Mouse (Mus musculus) gastrocnemius, postnatal 10 days (tissue): Measurements from ENCODE around the gene St8sia4. TPM values are rescaled to one million over a fixed set of nuclear protein-coding genes. Genes with fewer than 3 reads are reported as not detected.
A peak's percentile ranks its signal among the peaks of the same experiment; 100 is the strongest.

Source experiments
- DNase-seq: peaks from one replicate; pipeline ENCODE4 v3.0.0; 2021; ENCODE audit warnings: mixed read lengths
- total RNA-seq, 2 experiments: library from RNA; stranded (reverse); gene quantifications; 2 replicates each; pipeline ENCODE4 v1.2.3; 2021

St8sia4 gene
- total RNA-seq, 2 experiments from 2014 or later = 5.8 to 7.5 TPM

- no peak for DNase-seq
Measured at GRCm38 (mm10) chr1:95596825-95597224, 70.5 kb downstream of the St8sia4 start.

GRCm38 (mm10) chr1:95591101-95591500 is 76.3 kb downstream of the St8sia4 start:
- DNase-seq = no peak

- peak; percentile 6 for DNase-seq
Measured at GRCm38 (mm10) chr1:95590108-95590507, 77.3 kb downstream of the St8sia4 start.

- DNase-seq = no peak
Measured at GRCm38 (mm10) chr1:95589471-95589870, 77.9 kb downstream of the St8sia4 start.

- DNase-seq = no peak
Measured at GRCm38 (mm10) chr1:95583310-95583709, 84.1 kb downstream of the St8sia4 start.

GRCm38 (mm10) chr1:95582264-95582663 is 85.1 kb downstream of the St8sia4 start:
- no peak for DNase-seq

- no peak for DNase-seq
Measured at GRCm38 (mm10) chr1:95572619-95573540, 94.5 kb downstream of the St8sia4 start.

GRCm38 (mm10) chr1:95571106-95571505 is 96.3 kb downstream of the St8sia4 start:
- DNase-seq = no peak

GRCm38 (mm10) chr1:95554556-95554955 is 112.8 kb downstream of the St8sia4 start:
- DNase-seq = peak; percentile 74

- no peak for DNase-seq
Measured at GRCm38 (mm10) chr1:95541460-95541859, 125.9 kb downstream of the St8sia4 start.
